ENCODE assay signal across 27 mouse cellular contexts in genomic region chr4:152019073-152019472, GRCm38 (mm10). TPM values are rescaled to one million over a fixed set of nuclear protein-coding genes. Genes with fewer than 3 reads are reported as not detected.
DNase-seq lines count a peak whose midpoint lies in the region; ATAC-seq and TF ChIP-seq lines count a peak whose summit lies in the region.
"Had no signal": no experiment of that assay in that cellular context is flagged by ENCODE, and none has a peak within 500 bp of the region (broad histone marks: within the 10 kb centered on the region; RNA-seq: fewer than 3 reads in every experiment).

No protein-coding gene starts in this region.

- H3K9ac ChIP-seq in heart, embryonic 13.5 days = 0 out of 2 replicates have a peak overlapping the region, but pooled peaks have one; percentile 16
- H3K9ac ChIP-seq in kidney, embryonic 16.5 days (replicated peaks; ENCODE audit: low read length) = no peak overlapping the region
- H3K9ac ChIP-seq: embryonic facial prominence, embryonic 12.5 days; embryonic facial prominence, embryonic 15.5 days; forebrain, embryonic 12.5 days; forebrain, embryonic 15.5 days; heart, embryonic 12.5 days; hindbrain, embryonic 14.5 days had no signal

- no peak for TF ChIP-seq CTCF in Patski (IDR thresholded peaks at IDR 0.05)
- TF ChIP-seq CTCF in embryonic fibroblast, embryonic 13.5 days (IDR thresholded peaks at IDR 0.05; ENCODE audit: borderline replicate concordance, insufficient read depth, low read length) = no peak

- DNase-seq in heart, adult 9 months (ENCODE audit: low spot score in 2 of 2) = no peak
- no peak for DNase-seq in Patski (ENCODE audit: low read depth, low spot score)
- no peak for DNase-seq in gastrocnemius, adult 18-20 months (ENCODE audit: low spot score)
- DNase-seq: adrenal gland, adult 8-10 months; adrenal gland, postnatal 25 days; cerebellum, adult 18-20 months; cerebellum, adult 9-10 months; cerebellum, postnatal 14 days; gastrocnemius, postnatal 10 days; gastrocnemius, postnatal 36 days; heart, postnatal 14 days had no signal

- no peaks in the 10 kb centered on the region for H3K27me3 ChIP-seq in heart, embryonic 13.5 days (replicated peaks)
- no peaks in the 10 kb centered on the region for H3K27me3 ChIP-seq in Patski
- no peaks in the 10 kb centered on the region for H3K27me3 ChIP-seq in kidney, embryonic 16.5 days (ENCODE audit: insufficient read depth, low read length)
- H3K27me3 ChIP-seq: embryonic facial prominence, embryonic 12.5 days; embryonic facial prominence, embryonic 15.5 days; forebrain, embryonic 12.5 days; forebrain, embryonic 15.5 days; heart, embryonic 12.5 days had no signal

- in situ Hi-C loops in Patski (cut with MboI; ENCODE audit: low pct_unique_long_range_greater_than_20kb) = no loop called here

- H3K4me1 ChIP-seq in heart, embryonic 13.5 days = peaks cover 2% of the 10 kb centered on the region
- peaks cover 3% of the 10 kb centered on the region; the same call in 1 of the 2 replicates for H3K4me1 ChIP-seq in embryonic fibroblast, embryonic 13.5 days (ENCODE audit: control insufficient read depth, insufficient read depth, low read length)
- H3K4me1 ChIP-seq in kidney, embryonic 16.5 days (ENCODE audit: insufficient read depth, low read length) = no peaks in the 10 kb centered on the region
- H3K4me1 ChIP-seq: embryonic facial prominence, embryonic 12.5 days; forebrain, embryonic 12.5 days had no signal

- H3K4me3 ChIP-seq in heart, embryonic 13.5 days = no peak overlapping the region
- no peak overlapping the region for H3K4me3 ChIP-seq in embryonic fibroblast, embryonic 13.5 days (ENCODE audit: insufficient read depth, low read length)
- no peak overlapping the region for H3K4me3 ChIP-seq in kidney, embryonic 16.5 days (ENCODE audit: low read length)
- H3K4me3 ChIP-seq: embryonic facial prominence, embryonic 12.5 days; embryonic facial prominence, embryonic 15.5 days; erythroblast, embryonic 14.5 days; forebrain, embryonic 12.5 days; forebrain, embryonic 15.5 days; heart, embryonic 12.5 days had no signal

- peaks cover 100% of the 10 kb centered on the region for H3K36me3 ChIP-seq in heart, embryonic 13.5 days
- H3K36me3 ChIP-seq in kidney, embryonic 16.5 days (ENCODE audit: insufficient read depth, low read length) = peaks cover 66% of the 10 kb centered on the region

- no peak for TF ChIP-seq POLR2A in embryonic fibroblast, embryonic 13.5 days (IDR thresholded peaks at IDR 0.05; ENCODE audit: low read depth, low read length)

- CTCF ChIA-PET in Patski (lab: Charles Lee) = interaction anchor here (1.2 to 2.4 kb wide), 2 partner anchors 10 to 16 kb away, joined by 3 to 5 read pairs; no protein-coding TSS in a partner anchor

- ATAC-seq in heart, embryonic 13.5 days (ENCODE audit: extremely low read depth, insufficient number of reproducible peaks, low FRiP score, low TSS enrichment) = no peak
- peak; percentile 64 for ATAC-seq in Patski
- ATAC-seq in kidney, embryonic 16.5 days (ENCODE audit: low FRiP score, low TSS enrichment) = no peak
- ATAC-seq: activated CD4-positive, CD25-positive, alpha-beta regulatory T cell, adult 4 months; CD4-positive, CD25-positive, alpha-beta regulatory T cell, adult 4 months; forebrain, embryonic 15.5 days; hindbrain, postnatal 0 days; inflammation-experienced regulatory T-cells, adult 6 months; intestine, embryonic 16.5 days had no signal

- no peak overlapping the region for H3K27ac ChIP-seq in heart, embryonic 13.5 days (replicated peaks)
- H3K27ac ChIP-seq in embryonic fibroblast, embryonic 13.5 days (ENCODE audit: insufficient read depth, low read length) = peak overlapping the region; percentile 21; the same call in 1 of the 2 replicates
- H3K27ac ChIP-seq in kidney, embryonic 16.5 days (ENCODE audit: low read length) = no peak overlapping the region
- H3K27ac ChIP-seq: embryonic facial prominence, embryonic 12.5 days; embryonic facial prominence, embryonic 15.5 days; forebrain, embryonic 12.5 days; forebrain, embryonic 15.5 days; hindbrain, embryonic 14.5 days; hindbrain, postnatal 0 days had no signal

- POLR2A ChIA-PET in Patski (lab: Charles Lee) = interaction anchor here (0.6 kb wide), 1 partner anchor 85 kb away, joined by 3 read pairs; no protein-coding TSS in a partner anchor

- 78% methylated on average over 6 of the region's 6 CpGs for WGBS in heart, embryonic 13.5 days
- 87% methylated on average over 6 of the region's 6 CpGs for WGBS in kidney, embryonic 16.5 days

- no peaks in the 10 kb centered on the region for H3K9me3 ChIP-seq in heart, embryonic 13.5 days
- no peaks in the 10 kb centered on the region for H3K9me3 ChIP-seq in kidney, embryonic 16.5 days (ENCODE audit: low read length)
- H3K9me3 ChIP-seq: embryonic facial prominence, embryonic 12.5 days; embryonic facial prominence, embryonic 15.5 days; forebrain, embryonic 12.5 days; forebrain, embryonic 15.5 days; heart, embryonic 12.5 days had no signal

- H3K4me2 ChIP-seq in heart, embryonic 13.5 days = no peak overlapping the region
- no peak overlapping the region for H3K4me2 ChIP-seq in kidney, embryonic 16.5 days (replicated peaks; ENCODE audit: low read depth, low read length)
- H3K4me2 ChIP-seq: embryonic facial prominence, embryonic 12.5 days; embryonic facial prominence, embryonic 15.5 days; forebrain, embryonic 12.5 days; forebrain, embryonic 15.5 days; heart, embryonic 12.5 days; hindbrain, embryonic 14.5 days had no signal

RNA-seq across cellular contexts. Expression of gene Zbtb48, which starts 8.4 kb away (rescaled TPM):
- polyA plus RNA-seq in heart, embryonic 13.5 days (2015; fragmentation: Nextera tagmentation; extraction: Ambion mirVana) = 10.0 and 11.6 TPM in 2 replicates
- 13.7 TPM for polyA plus RNA-seq in Patski (2021)
- polyA plus RNA-seq in embryonic fibroblast, embryonic 13.5 days (2011; ENCODE audit: insufficient read length, low read depth, missing spikeins) = 5.7 and 7.5 TPM in 2 replicates
- 25.3 and 26.0 TPM in 2 replicates for polyA plus RNA-seq in kidney, embryonic 16.5 days (2015; fragmentation: Nextera tagmentation; extraction: Ambion mirVana)
- total RNA-seq in gastrocnemius, adult 18-20 months (2021) = 1 to 10 TPM; 2.2 to 3.1 TPM

RNA-seq across cellular contexts. Expression of gene Klhl21, which starts 10.5 kb away (rescaled TPM):
- 23.2 and 25.9 TPM in 2 replicates for polyA plus RNA-seq in heart, embryonic 13.5 days (2015; fragmentation: Nextera tagmentation; extraction: Ambion mirVana)
- polyA plus RNA-seq in Patski (2021) = 16.6 TPM
- polyA plus RNA-seq in embryonic fibroblast, embryonic 13.5 days (2011; ENCODE audit: insufficient read length, low read depth, missing spikeins) = 10.7 and 13.0 TPM in 2 replicates
- 12.1 and 12.6 TPM in 2 replicates for polyA plus RNA-seq in kidney, embryonic 16.5 days (2015; fragmentation: Nextera tagmentation; extraction: Ambion mirVana)
- total RNA-seq in gastrocnemius, adult 18-20 months (2021) = 100 to 1,000 TPM in 1 of 2 experiments, 10 to 100 TPM in 1; 98.5 to 113 TPM

RNA-seq across cellular contexts. Expression of gene Tas1r1, which starts 19.3 kb away (rescaled TPM):
- 0.11 TPM in 1 of 2 replicates, not detected in the other for polyA plus RNA-seq in heart, embryonic 13.5 days (2015; fragmentation: Nextera tagmentation; extraction: Ambion mirVana)
- polyA plus RNA-seq in Patski (2021) = 0.56 TPM
- polyA plus RNA-seq in embryonic fibroblast, embryonic 13.5 days (2011; ENCODE audit: insufficient read length, low read depth, missing spikeins) = not detected in 2 replicates
- 0.50 and 0.63 TPM in 2 replicates for polyA plus RNA-seq in kidney, embryonic 16.5 days (2015; fragmentation: Nextera tagmentation; extraction: Ambion mirVana)
- total RNA-seq in gastrocnemius, adult 18-20 months (2021) = under 1 TPM; 0.52 to 0.91 TPM
- total RNA-seq: heart, adult 8-10 months had no signal
- polyA plus RNA-seq: activated CD4-positive, CD25-positive, alpha-beta regulatory T cell, adult 4 months; CD4-positive, CD25-positive, alpha-beta regulatory T cell, adult 4 months; erythroblast, embryonic 14.5 days; inflammation-experienced regulatory T-cells, adult 6 months had no signal

RNA-seq across cellular contexts. Expression of gene Nol9, which starts 20.0 kb away (rescaled TPM):
- polyA plus RNA-seq in heart, embryonic 13.5 days (2015; fragmentation: Nextera tagmentation; extraction: Ambion mirVana) = 17.2 and 18.1 TPM in 2 replicates
- 19.4 TPM for polyA plus RNA-seq in Patski (2021)
- polyA plus RNA-seq in embryonic fibroblast, embryonic 13.5 days (2011; ENCODE audit: insufficient read length, low read depth, missing spikeins) = 29.2 and 32.2 TPM in 2 replicates
- polyA plus RNA-seq in kidney, embryonic 16.5 days (2015; fragmentation: Nextera tagmentation; extraction: Ambion mirVana) = 31.7 and 35.6 TPM in 2 replicates
- 1 to 10 TPM; 8.7 to 9.5 TPM for total RNA-seq in gastrocnemius, adult 18-20 months (2021)

RNA-seq across cellular contexts. Expression of gene Phf13, which starts 23.0 kb away (rescaled TPM):
- 17.8 and 18.3 TPM in 2 replicates for polyA plus RNA-seq in heart, embryonic 13.5 days (2015; fragmentation: Nextera tagmentation; extraction: Ambion mirVana)
- polyA plus RNA-seq in Patski (2021) = 18.6 TPM
- polyA plus RNA-seq in embryonic fibroblast, embryonic 13.5 days (2011; ENCODE audit: insufficient read length, low read depth, missing spikeins) = 21.0 and 23.2 TPM in 2 replicates
- 31.2 and 33.3 TPM in 2 replicates for polyA plus RNA-seq in kidney, embryonic 16.5 days (2015; fragmentation: Nextera tagmentation; extraction: Ambion mirVana)
- total RNA-seq in gastrocnemius, adult 18-20 months (2021) = 1 to 10 TPM; 4.6 to 4.7 TPM
